Mouse (Mus musculus) C2C12 (cell line): ENCODE measurements around the gene Gm5136.

ENCODE experiments used
- CEBPB ChIP-seq: IDR thresholded peaks from one replicate; pipeline ENCODE4 v1.6.1; 2011; ENCODE audit warnings: low read depth, mild to moderate bottlenecking, control low read depth, moderate library complexity
- CTCF ChIP-seq: IDR thresholded peaks from one replicate; pipeline ENCODE4 v1.5.1; 2011; ENCODE audit not compliant: control insufficient read depth, insufficient read depth, insufficient read length
- FOSL1 ChIP-seq: IDR thresholded peaks from one replicate; pipeline ENCODE4 v1.8.0; 2011; ENCODE audit warnings: mild to moderate bottlenecking, low read length; ENCODE audit not compliant: poor library complexity, insufficient read depth, severe bottlenecking
- MAX ChIP-seq: IDR thresholded peaks from one replicate; pipeline ENCODE4 v1.6.1; 2011; ENCODE audit warnings: mild to moderate bottlenecking, control low read depth
- MYOD1 ChIP-seq: IDR thresholded peaks from one replicate; pipeline ENCODE4 v1.6.1; 2011; ENCODE audit warnings: low read depth; ENCODE audit not compliant: control insufficient read depth, insufficient read length
- MYOG ChIP-seq: IDR thresholded peaks from one replicate; pipeline ENCODE4 v1.6.1; 2011; ENCODE audit not compliant: control insufficient read depth, insufficient read length; ENCODE audit errors: extremely low read depth
- USF1 ChIP-seq: IDR thresholded peaks from one replicate; pipeline ENCODE4 v1.6.1; 2011; ENCODE audit warnings: low read depth, mild to moderate bottlenecking, control low read depth, moderate library complexity

- TF ChIP-seq CEBPB, result no peak
- TF ChIP-seq CTCF, result no peak
- no peak for TF ChIP-seq MYOD1
- TF ChIP-seq USF1, result no peak
- TF ChIP-seq MAX, result no peak
- no peak for TF ChIP-seq MYOG
- no peak for TF ChIP-seq FOSL1
Measured at GRCm38 (mm10) chr10:108697062-108697461, 2.9 kb downstream of the Gm5136 start.
